ENCODE assay signal across 14 mouse cellular contexts in the genomic region with DNA sequence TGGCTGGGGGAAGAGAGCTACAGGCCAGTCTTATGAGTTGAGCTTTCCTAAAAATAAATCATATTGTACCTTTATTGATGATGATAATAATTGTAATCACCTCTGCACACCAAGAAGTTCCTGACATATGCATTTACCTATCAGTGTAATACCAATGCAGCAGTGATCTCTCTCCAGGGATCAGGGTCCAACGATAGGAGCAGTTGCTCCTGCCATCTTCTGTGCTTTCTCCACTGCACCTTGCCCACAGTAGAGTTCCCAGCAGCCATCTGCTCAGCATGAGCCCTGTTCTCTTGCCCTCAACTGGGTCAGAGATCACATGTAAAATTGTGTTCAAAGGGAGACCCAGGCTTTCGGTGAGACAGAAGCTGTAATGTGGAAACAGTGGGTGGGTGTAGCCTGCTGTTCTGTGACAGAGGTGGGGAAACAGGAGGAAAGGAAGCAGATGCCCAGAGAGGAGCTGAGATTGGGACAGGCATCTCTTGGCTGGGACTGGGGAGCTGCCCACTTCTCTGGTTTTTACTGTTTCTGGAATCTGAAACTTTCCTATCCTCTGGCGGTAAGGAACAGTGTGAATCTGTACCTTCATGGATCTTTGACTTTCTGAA.
A peak's percentile ranks its signal among the peaks of the same experiment; 100 is the strongest.
DNase-seq lines count a peak whose midpoint lies in the region.
"Had no signal": no experiment of that assay in that cellular context is flagged by ENCODE, and none has a peak within 500 bp of the region (broad histone marks: within the 10 kb centered on the region; RNA-seq: fewer than 3 reads in every experiment).

No protein-coding gene starts in this region.

- intact Hi-C loops in left cerebral cortex, postnatal 25 days (cut with DNase I) = loop anchor here (1.0 kb wide), 1 partner anchor 29 kb away; no protein-coding TSS in a partner anchor

- DNase-seq in frontal cortex, adult 2 months (ENCODE audit: extremely low spot score in 1 of 2, low spot score in 1 of 2) = peak; percentile 41 to 68
- no peak for DNase-seq in frontal cortex, postnatal 14 days (ENCODE audit: low spot score in 2 of 2)
- DNase-seq in right cerebral cortex, adult 18-20 months = peak; percentile 66
- DNase-seq in right cerebral cortex, postnatal 4 days = no peak
- peak; percentile 25 to 86 for DNase-seq in left cerebral cortex, postnatal 25 days (ENCODE audit: low spot score in 2 of 2)
- DNase-seq in telencephalon, adult 2 months (ENCODE audit: low read depth, low spot score) = peak; percentile 64
- no peak for DNase-seq in lung, postnatal 4 days
- no peak for DNase-seq in cerebellum, postnatal 10 days
- DNase-seq: adrenal gland, adult 8-10 months; cerebellum, adult 11-12 months; gastrocnemius, postnatal 14 days; lung, embryonic 14.5 days; midbrain, embryonic 14.5 days; thymus, postnatal 4 days had no signal

Comparison
In these comparisons a context has a peak if more than half of its experiments do, and no peak if none do; other contexts are left out.
1. DNase-seq: peak in frontal cortex, adult 2 months (2 of 2), right cerebral cortex, adult 18-20 months (single experiment), left cerebral cortex, postnatal 25 days (2 of 2) and telencephalon, adult 2 months (single experiment); none in frontal cortex, postnatal 14 days (0 of 2), right cerebral cortex, postnatal 4 days (single experiment), lung, postnatal 4 days (0 of 2) and cerebellum, postnatal 10 days (0 of 2).